Mouse (Mus musculus) olfactory bulb, adult 2 months (tissue): ENCODE measurements at regions not wholly inside any gene's neighbourhood (a gene's known extent, or its start where the extent isn't known, plus 50 kb on each side); places are given as distances from the start of the nearest gene placed in this dataset.
"Not testable (repeated sequence)": the region's sequence is repeated elsewhere in the genome, so short reads cannot be mapped to it uniquely, and the experiment has no call there.

Experiments
- H3K27ac ChIP-seq: fragments of 200-500 bp; 2 replicates; pipeline ENCODE4 v1.5.1; 2012; ENCODE audit warnings: low read depth, low read length; ENCODE audit not compliant: insufficient read depth
- H3K4me1 ChIP-seq: fragments of 200-500 bp; 2 replicates; pipeline ENCODE4 v1.6.1; 2012; ENCODE audit warnings: low read length; ENCODE audit not compliant: control insufficient read depth, insufficient read depth
- H3K4me3 ChIP-seq: fragments of 200-500 bp; 2 replicates; pipeline ENCODE4 v1.5.1; 2012; ENCODE audit warnings: mild to moderate bottlenecking, low read depth, low read length, moderate library complexity; ENCODE audit not compliant: insufficient read depth
- CTCF ChIP-seq: fragments of 200-500 bp; IDR thresholded peaks from 2 replicates; pipeline ENCODE4 v1.5.1; 2012; ENCODE audit warnings: low read depth, mild to moderate bottlenecking, low read length, moderate library complexity; ENCODE audit not compliant: insufficient read depth
- POLR2A ChIP-seq: fragments of 200-500 bp; IDR thresholded peaks from 2 replicates; pipeline ENCODE4 v1.6.1; 2012; ENCODE audit warnings: mild to moderate bottlenecking, low read depth, low read length, moderate library complexity; ENCODE audit not compliant: insufficient read depth
- WGBS: fragments of 180-500 bp; shearing (Covaris S2); methylation state at CpG from one replicate; pipeline ENCODE4 v1.1.7; 2018; 5-methylcytosine and 5-hydroxymethylcytosine counted together

DNA sequence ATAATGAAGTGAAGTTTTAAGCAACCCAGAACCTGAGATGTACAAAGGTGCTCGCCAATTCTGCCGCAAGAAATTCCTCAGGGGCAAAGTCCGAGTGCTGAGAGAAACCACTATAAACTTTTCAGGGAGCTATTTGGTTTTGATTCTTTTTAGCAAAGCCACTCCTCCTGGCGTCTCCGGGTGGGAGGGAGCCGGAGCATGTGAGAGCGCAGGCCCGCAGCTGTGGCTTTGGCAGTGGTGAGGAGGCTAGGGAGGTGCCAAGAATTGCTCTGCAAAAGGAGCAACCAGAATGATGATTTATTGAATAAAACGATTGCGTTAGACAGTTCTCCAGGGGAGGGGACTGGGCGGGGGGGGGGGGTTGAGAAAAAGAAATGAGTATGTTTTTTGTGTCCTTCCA, 490.9 kb upstream of the Gulo start:
- peaks cover 5% of the 10 kb centered on the region for H3K4me1 ChIP-seq
- H3K4me3 ChIP-seq, result no peak overlapping the region
- TF ChIP-seq POLR2A, result 0 out of 2 replicates have a peak, but pooled peaks have one; percentile 23
- TF ChIP-seq CTCF, result no peak
- 3% methylated on average over 11 of the region's 11 CpGs for WGBS
- H3K27ac ChIP-seq, result peak overlapping the region; percentile 66; the same call in 1 of the 2 replicates

DNA sequence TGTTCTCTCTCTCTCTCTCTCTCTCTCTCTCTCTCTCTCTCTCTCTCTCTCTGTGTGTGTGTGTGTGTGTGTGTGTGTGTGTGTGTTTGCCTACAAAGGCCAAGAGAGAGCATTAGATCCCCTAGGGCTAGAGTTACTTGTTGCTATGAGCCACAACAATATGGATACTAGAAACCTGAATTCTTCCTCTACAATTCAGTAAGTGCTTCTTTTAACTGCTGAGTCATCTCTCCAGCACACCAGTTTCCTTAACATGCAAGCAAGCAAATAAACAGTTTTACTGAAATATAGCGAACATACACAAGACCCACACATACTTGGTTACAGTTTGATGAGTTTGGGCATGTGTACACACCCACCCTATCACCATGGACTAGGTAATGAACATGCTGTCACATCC, 486.1 kb upstream of the Gulo start:
- Histone ChIP-seq H3K4me1 (peaks cover 2% of the 10 kb centered on the region), H3K4me3 (no peak overlapping the region), H3K27ac (peak overlapping the region; percentile 94)
- 29% methylated on average over 1 of the region's 1 CpGs for WGBS
- TF ChIP-seq POLR2A, result no peak
- no peak for TF ChIP-seq CTCF

DNA sequence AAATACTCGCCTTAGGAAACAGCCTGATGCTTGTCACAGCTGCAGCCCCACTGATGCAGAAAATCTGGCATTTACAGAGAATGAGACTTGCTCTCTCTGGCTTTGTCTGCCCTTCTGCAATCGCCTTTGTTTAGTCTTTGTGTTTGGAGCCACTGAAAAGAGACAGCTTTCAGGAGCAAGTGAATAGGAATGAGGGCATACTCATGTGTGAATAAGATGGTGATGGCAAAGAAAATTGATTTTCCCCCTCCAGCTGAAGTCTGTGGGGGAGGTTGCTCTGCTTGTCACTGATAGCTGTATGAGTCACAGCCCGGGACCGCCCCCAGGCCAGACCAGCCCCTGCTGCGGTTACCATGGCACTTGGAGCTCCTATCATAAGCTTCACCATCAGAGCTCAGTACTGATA, 485.5 kb upstream of the Gulo start:
- no peak overlapping the region for H3K4me3 ChIP-seq
- 5% methylated on average over 5 of the region's 5 CpGs for WGBS
- no peak for TF ChIP-seq POLR2A
- TF ChIP-seq CTCF, result no peak
- peaks cover 2% of the 10 kb centered on the region for H3K4me1 ChIP-seq
- peak overlapping the region; percentile 94 for H3K27ac ChIP-seq

DNA sequence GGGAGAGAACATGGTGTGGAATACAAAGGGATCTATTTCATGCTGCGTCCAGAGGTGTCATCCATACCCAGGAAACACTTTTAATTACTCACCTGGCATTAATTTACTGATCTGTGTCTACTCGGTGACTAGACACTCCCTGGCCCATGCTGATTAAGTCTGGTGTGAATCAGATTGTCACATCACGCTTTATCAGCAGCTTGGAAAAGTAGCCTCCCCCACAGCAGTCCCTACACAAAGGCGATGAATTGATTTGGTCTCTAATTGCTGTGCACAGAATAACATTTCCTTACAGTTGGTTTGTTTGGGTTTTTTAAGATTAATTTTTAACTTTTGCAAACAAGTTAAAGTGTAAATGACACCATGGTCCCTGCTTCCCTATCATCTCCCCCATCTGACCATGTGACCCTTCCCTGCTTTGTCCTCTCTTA, 484.7 kb upstream of the Gulo start:
- WGBS, result 30% methylated on average over 4 of the region's 4 CpGs
- Histone ChIP-seq H3K4me1 (peaks cover 7% of the 10 kb centered on the region), H3K4me3 (no peak overlapping the region), H3K27ac (peak overlapping the region; percentile 27)
- no peak for TF ChIP-seq POLR2A
- TF ChIP-seq CTCF, result no peak

DNA sequence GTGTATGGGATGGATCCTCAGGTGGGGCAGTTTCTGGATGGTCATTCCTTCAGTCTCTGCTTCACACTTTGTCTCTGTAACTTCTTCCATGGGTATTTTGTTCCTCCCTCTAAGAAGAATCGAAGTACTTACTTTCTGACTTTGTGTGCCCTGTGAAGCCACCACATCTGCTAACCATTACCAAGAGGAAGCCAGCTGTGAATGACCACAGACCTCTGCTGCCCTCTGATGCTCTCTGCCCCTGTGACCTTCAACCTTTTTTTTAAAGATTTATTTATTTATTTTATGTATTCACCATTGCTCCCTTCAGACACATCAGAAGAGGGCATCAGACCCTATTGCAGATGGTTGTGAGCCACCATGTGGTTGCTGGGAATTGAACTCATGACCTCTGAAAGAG, 475.7 kb upstream of the Gulo start:
- not testable (repeated sequence) for H3K4me3 ChIP-seq, H3K27ac ChIP-seq, H3K4me1 ChIP-seq
- WGBS, result 86% methylated on average over 1 of the region's 1 CpGs

DNA sequence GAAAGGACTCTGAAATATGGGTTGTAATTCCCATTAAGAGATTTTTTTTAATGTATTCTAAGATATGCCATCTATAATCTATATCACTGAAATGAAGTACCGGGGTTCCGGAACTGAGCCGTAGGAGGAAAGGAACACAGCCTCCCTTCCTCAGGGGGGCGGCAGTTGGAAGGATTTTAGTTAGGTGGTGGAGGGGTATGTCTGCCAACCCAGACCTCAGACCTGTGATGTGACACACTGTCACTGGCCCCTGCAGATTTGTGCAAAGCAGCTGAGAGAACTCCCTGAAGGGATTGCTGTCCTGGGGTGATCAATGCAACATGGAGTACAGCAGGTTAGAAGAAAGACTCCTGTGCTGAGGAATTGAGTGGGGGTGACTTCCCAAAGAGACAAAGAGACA, 470.2 kb upstream of the Gulo start:
- 69% methylated on average over 4 of the region's 4 CpGs for WGBS
- peaks cover 7% of the 10 kb centered on the region for H3K4me1 ChIP-seq
- H3K27ac ChIP-seq, result no peak overlapping the region
- H3K4me3 ChIP-seq, result no peak overlapping the region
- TF ChIP-seq POLR2A (no peak), CTCF (no peak)

DNA sequence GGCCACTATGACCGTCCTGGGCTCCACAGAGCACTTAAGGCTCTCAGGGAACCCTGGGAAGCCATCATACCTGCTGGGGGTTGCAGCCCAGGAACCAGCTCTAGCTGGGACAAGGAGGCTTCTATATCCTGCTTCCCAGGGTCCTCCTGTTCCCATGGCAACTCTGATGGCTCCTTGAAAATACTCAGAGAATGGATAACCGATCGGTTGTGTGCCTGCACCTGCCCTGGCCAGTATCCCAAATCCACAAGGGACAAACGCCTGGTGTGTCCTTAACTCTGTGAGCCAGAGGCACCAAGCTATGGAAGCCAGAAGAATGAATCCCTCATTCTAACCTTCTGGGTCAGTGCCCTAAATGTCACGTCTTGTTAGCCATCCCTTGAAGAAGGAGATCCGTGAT, 469.6 kb upstream of the Gulo start:
- Histone ChIP-seq H3K4me3 (no peak overlapping the region), H3K27ac (no peak overlapping the region), H3K4me1 (peaks cover 7% of the 10 kb centered on the region)
- TF ChIP-seq CTCF (no peak), POLR2A (no peak)
- WGBS, result 45% methylated on average over 6 of the region's 6 CpGs

DNA sequence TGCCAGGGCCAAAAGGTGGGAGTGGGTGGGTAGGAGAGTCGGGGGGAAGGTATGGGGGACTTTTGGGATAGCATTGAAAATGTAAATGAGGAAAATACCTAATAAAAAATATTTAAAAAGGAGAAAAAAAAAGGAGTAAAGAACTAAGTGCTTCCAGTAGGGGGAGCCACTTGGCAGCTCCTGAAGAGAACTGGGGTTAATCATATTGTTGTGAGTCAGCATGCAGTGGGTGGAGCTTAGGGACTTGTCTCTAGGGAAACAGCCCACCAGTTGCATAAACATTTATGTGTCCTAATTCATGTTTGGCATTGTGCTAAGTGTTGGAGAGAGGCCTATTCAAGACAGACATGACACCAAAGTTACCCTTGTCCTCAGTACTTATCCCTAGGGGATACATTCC, 466.0 kb upstream of the Gulo start:
- TF ChIP-seq POLR2A (no peak), CTCF (no peak)
- Histone ChIP-seq H3K27ac (no peak overlapping the region), H3K4me3 (no peak overlapping the region), H3K4me1 (peaks cover 12% of the 10 kb centered on the region)
- 78% methylated on average over 1 of the region's 1 CpGs for WGBS

DNA sequence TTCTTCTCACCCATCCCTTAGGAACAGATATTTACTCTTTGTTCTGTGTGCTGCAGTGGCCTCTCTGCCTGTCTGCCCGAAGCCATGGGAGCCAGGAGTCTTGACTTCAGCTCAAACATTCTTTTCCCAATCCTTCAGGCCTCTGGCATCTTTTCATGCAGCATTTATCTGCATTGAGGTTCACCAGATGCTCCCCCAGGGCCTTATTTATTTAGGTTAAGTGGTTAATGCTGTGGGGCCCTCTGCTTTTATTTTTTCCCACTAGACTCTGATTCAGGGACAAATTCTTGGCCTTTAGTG, 464.2 kb upstream of the Gulo start:
- 17% methylated on average over 1 of the region's 1 CpGs for WGBS
- H3K27ac ChIP-seq, result peak overlapping the region; percentile 20

DNA sequence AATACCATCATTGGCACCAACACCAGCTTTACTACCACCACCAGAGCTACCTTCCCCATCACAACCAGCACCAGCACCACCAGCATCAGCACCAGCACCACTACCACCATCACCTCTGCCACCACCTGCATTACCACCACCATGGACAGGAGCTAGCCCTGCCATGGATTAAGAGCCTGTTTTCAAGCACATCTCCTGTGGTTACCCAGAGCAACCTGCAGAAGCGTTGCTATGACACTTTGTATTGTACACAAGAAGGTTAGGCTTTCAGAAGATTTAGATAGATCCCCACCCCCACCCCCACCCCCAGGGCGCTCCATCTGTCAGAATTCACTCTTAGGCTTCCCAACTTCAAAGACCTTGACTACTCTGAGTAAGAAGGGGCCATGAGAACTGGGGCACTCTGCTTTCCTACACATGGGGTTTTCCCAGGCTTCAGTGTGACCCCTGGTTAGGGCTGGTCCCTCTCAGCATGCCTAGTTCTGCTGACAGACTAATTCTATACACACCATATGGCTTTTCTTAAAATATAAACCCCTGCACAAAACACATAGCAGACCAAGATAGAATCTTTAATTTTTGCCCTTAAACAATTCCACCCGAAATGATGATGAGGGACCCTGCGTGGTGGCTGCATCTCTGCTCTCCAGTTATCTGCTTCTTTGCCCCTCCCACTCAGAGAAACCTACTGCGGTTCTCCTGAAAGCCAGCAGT, 463.7 kb upstream of the Gulo start:
- H3K4me1 ChIP-seq, result peaks cover 5% of the 10 kb centered on the region; the same call in 1 of the 2 replicates
- no peak for TF ChIP-seq CTCF
- TF ChIP-seq POLR2A, result no peak
- peak overlapping the region; percentile 20 for H3K27ac ChIP-seq
- WGBS, result 37% methylated on average over 5 of the region's 5 CpGs
- H3K4me3 ChIP-seq, result no peak overlapping the region

More for the DNA sequence above, 464.2 kb upstream of the Gulo start:
- TF ChIP-seq POLR2A, result no peak
- TF ChIP-seq CTCF, result no peak
- Histone ChIP-seq H3K4me3 (no peak overlapping the region), H3K4me1 (peaks cover 5% of the 10 kb centered on the region; the same call in 1 of the 2 replicates)
